Mouse (Mus musculus) WW6 (cell line): ENCODE measurements at regions not wholly inside any gene's neighbourhood (a gene's known extent, or its start where the extent isn't known, plus 50 kb on each side); places are given as distances from the start of the nearest gene placed in this dataset.

Experiments used
- DNase-seq: peaks from one replicate; pipeline ENCODE4 v3.0.0-alpha.2; 2013; ENCODE audit warnings: low read depth, low spot score

GRCm38 (mm10) chr5:26338191-26338590 is 80.7 kb downstream of the Gm7361 start:
- DNase-seq, result no peak

- DNase-seq, result no peak
Observed at GRCm38 (mm10) chr5:26339266-26339665, 81.8 kb downstream of the Gm7361 start.

DNA sequence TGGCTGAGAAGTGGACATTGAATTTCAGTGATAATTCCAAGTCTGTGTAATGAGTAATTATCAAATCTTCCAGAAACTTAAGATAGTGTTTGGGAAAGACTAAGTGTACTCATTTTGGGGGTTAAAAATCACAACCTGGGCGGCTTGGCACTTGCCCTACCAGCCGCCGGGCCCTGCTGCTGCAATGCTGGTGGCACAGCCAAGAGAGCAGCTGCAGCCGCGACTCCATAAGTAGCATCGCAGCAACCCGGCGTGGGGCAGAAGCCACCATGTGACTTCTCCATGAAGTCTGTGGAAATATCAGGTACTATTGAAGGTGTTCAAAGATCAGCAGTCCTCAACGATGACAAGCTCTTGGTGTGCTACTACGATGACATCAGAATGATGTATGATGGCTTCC is 97.7 kb downstream of the Gm7361 start:
- DNase-seq, result no peak

DNA sequence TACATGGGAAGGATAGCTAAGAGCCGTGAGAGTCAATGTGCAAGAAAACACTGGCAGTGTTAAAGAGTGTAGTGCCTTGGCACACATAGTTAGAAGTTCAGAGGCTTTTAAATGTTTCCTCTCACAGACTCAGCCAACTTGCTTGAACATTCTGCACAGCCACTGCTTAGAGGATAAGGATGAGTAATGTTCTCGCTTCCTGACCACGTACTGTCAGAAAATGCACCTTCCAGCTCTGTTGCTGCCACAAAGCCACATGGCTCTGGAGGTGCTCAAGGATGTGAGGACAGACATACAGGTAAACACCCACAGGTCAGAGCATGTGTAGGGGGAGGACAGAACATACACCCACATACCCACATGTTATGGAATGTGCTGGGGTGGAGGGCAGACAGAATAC is 101.6 kb downstream of the Gm7361 start:
- DNase-seq, result no peak

DNA sequence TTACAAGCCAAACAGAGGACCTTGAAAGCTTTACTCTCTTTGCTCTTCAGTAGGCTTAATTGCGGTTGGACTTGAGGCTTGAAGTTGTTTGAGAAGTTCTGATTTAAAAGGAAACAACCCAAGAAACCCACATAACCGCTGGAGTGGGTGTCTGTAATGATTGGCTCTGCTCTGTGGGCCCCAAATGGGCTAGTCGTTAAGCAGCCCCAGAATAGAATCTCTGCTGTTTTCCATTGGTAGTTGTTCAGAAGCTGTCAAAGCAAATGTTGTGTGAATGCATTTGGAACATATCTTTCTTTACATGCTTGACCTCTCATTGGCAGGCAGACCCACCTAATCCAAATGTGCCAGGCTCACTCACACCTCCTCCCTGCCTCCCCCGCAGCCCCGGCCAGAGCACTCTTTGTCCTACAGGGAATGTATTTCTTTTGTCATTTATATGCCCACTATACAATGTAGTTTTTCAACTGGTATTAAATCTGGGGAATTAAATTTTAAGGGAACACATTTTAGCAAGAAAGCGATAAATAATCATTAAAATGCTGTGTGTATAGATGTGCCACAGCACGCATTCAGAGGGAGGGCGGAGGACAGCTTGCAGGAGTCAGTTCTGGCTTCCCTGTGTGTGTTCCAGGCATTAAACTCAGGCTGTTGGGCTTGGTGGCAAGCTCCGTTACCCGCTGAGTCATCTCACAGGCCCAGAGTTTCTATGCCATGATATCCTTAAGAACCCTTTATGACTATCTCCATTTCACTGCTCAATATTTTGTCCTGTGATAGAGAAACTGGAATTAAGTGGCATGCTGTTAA is 116.9 kb downstream of the Gm7361 start:
- DNase-seq, result no peak

DNA sequence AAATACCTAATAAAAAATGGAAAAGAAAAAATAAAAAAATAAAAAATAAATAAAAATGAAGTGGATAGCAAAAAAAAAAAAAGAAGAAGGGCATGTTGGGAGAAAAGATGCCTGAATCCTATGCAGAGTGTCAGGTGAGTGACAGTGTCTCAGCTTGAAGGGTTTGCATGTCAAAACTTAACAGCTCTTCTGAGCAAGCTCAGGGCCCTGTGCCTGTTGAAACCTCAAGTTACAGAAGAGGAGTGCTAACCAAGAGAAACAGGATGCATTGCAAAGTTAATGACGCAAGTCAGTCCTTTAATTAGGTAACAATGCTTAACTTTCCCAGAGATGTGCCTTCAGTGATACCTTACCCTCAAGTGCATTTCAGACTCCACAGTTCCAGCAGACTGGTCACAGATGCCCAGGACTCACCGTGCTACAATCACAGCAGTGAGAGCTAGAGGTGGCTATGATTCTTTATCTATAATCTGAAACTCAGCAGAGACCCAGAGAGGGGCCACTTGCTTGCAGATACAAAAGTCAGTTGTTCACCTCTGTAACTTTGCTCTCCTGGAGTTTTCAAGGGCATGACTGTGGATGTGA is 149.7 kb downstream of the Gm7361 start:
- no peak for DNase-seq

GRCm38 (mm10) chr5:26413185-26413584 is 155.7 kb downstream of the Gm7361 start:
- DNase-seq, result no peak

DNA sequence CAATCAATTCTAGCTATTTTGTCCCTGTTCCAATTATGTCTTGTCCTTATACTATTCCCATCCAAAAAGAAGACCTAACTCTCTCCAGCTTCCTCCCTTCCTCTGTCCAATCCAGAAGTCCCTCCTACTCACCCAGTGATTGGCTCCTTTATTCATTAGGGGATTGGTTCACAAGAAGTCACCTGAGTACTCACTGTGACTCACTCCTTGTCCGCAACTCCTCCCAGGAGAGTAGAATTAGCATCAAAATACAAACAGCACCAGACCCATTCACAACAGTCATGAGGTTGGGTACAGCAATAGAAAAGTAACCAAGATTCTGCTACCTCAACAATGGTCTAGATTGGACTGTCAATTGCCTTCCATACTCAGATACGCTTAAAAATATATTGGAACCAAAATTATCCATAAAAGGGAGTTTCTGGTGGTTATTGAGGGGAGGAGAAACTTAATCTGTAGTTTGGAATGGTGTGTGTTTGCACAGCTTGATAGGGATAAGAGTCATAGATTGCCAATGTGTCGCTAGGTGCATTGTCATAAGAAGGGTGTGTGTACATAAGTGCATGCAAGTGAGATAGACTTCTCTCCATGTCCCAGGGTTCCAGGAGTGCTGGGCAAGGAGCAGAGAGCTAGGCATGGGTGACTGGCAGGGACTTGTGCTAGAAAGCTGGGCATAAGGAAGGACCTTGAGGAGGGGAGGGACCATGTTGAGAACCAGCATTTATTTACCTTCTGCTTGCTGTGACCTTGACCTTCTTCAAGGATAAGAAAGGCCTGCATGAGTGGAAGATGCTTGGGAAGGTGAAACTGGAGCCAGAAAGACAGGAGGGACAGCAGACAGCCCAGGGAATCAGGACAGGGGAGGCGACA is 187.1 kb downstream of the Gm7361 start:
- no peak for DNase-seq

DNA sequence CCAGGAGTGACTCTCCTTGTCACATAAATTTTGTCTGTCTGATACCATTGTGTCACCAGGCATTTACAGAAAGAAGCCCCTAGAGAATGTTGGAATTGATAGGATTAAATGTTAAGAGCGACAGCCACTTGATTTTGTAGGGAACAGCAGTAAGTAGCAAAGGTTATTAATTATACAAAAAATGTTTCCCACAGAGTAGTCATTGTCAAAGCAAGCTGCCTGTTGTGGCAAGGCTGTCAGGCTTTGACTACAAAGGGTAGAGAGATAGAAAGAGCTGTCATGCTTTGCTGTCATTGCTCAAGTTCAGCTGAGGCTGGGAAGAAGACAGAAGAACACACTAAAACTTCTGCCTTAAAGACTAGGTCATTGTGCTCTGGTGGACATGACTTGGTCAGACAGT is 193.8 kb downstream of the Gm7361 start:
- DNase-seq, result no peak

GRCm38 (mm10) chr5:26457627-26458026 is 200.1 kb downstream of the Gm7361 start:
- no peak for DNase-seq

DNA sequence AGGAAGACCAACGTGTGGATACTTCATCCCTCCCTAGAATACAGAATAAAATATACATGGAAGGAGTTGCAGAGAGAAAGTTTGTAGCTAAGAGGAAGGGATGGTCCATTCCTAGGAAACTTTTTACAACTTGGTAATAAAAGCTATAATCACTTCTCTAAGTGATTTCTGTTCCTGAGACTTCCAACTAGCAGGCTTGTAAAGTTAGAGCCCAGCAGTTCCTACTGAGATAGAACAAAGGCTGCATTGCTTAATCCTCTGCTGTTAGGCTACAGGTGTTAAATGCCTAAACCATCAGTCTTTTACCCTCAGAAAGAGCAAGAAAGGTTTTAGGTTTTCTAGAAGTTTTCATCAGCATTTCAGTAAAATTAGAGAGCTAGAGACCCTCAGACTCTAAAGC is 209.2 kb downstream of the Gm7361 start:
- DNase-seq, result no peak

DNA sequence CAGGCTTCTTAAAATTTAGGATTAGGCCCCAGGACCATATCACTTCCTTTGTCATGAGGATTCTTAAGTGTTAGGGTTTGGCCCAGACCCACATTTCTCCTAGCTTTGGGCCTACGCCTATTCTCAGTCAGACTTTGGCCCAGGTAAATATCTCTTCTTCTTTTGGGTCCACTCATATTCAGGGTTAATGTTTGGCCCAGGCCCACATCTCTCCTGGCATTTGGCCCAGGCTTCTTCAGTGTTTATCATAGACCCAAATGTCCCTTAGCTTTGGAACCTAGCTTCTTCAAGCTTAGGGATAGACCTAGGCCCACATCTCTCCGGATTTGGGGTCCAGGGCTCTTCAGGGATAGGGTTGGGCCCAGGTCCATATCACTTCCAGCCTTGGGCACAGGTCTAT is 228.2 kb downstream of the Gm7361 start:
- no peak for DNase-seq

- no peak for DNase-seq
Observed at GRCm38 (mm10) chr5:26494003-26494402, 236.5 kb downstream of the Gm7361 start.

- no peak for DNase-seq
Observed at GRCm38 (mm10) chr5:26497641-26498430, 240.3 kb downstream of the Gm7361 start.

GRCm38 (mm10) chr5:26509525-26510168 is 252.2 kb downstream of the Gm7361 start:
- no peak for DNase-seq

GRCm38 (mm10) chr5:26513039-26513955 is 255.8 kb downstream of the Gm7361 start:
- no peak for DNase-seq

DNA sequence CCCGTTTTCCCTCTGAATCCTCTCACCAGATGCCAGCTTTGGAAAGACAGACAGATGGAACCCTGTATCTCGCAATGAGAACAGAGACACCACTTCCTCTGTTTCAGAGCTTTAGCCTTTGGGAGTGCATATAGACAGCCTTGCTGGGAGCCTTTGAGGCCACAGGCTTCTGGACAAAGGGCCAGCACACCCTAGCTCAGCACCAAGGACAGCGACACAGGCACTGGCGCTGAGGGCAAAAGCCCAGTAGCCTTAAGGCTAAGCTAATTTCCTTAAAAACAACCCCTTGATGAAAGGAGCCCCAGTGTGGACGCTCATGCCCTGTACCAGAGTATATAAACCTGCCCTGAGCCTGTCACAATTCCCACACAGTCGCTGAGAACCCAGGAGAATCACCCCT is 278.1 kb downstream of the Gm7361 start:
- DNase-seq, result peak; percentile 14

GRCm38 (mm10) chr5:26563291-26563690 is 253.7 kb upstream of the Dpp6 start:
- no peak for DNase-seq

DNA sequence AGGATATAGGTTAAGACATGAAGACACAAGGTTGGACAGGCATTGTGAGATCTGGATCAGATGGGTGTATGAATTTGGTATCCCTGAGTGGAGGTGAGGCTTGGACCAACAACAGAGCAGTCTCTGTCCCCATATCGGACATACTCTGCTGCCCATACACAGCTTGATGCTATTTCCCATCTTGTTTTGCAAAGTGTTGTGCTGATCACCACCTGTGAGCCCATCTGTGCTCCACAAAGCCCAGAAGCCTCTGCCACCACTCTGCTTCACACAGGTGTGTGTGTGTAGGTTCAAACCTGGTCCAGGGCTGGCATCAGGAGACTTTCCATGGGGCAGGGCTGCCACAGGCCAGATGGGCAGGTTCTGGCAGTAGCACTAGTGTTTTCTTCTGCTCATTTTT is 252.9 kb upstream of the Dpp6 start:
- DNase-seq, result no peak

GRCm38 (mm10) chr5:26572691-26573191 is 244.3 kb upstream of the Dpp6 start:
- no peak for DNase-seq
